Comparison of ENCODE assay signal across 33 mouse cellular contexts in the genomic region with DNA sequence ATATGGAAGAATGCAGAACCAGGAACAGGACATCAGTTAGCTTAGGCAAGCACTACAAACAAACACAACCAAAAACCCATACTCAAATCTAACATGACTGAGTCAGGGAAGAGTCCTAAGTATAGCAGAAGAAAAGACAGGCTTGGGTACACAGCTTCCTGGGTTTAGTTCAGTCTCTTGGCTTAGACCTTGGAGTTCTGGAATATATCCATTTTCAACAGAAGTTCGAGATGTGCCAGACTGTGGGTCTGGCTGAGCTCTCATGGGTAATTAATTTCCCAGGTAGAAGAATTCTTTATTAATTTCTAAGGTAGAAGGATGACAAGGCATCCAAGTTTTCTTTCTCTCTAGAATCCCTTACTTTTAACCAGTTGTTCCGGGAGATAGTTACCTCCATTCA.
"Had no signal": no experiment of that assay in that cellular context is flagged by ENCODE, and none has a peak within 500 bp of the region (broad histone marks: within the 10 kb centered on the region; RNA-seq: fewer than 3 reads in every experiment).

No protein-coding gene starts in this region.

- H3K4me3 ChIP-seq: heart, embryonic 13.5 days; heart, embryonic 15.5 days; hindbrain, embryonic 10.5 days; hindbrain, embryonic 12.5 days; hindbrain, embryonic 13.5 days; hindbrain, embryonic 15.5 days; intestine, embryonic 15.5 days; kidney, embryonic 15.5 days; layer of hippocampus, adult 2 months; left cerebral cortex, adult 2 months had no signal

- ATAC-seq: hindbrain, embryonic 16.5 days; hindbrain, postnatal 0 days; inflammation-experienced regulatory T-cells, adult 6 months; intestine, embryonic 15.5 days; intestine, embryonic 16.5 days; intestine, postnatal 0 days had no signal

- H3K4me1 ChIP-seq: heart, embryonic 13.5 days; heart, embryonic 15.5 days; hindbrain, embryonic 10.5 days; hindbrain, embryonic 12.5 days; hindbrain, embryonic 13.5 days; hindbrain, embryonic 15.5 days; intestine, embryonic 15.5 days; kidney, embryonic 15.5 days had no signal

- H3K9ac ChIP-seq: heart, embryonic 13.5 days; heart, embryonic 15.5 days; hindbrain, embryonic 12.5 days; hindbrain, embryonic 13.5 days; hindbrain, embryonic 14.5 days; hindbrain, embryonic 15.5 days; intestine, embryonic 15.5 days; kidney, embryonic 15.5 days had no signal

- DNase-seq: heart, postnatal 10 days; heart, postnatal 14 days; heart, postnatal 36 days; heart, postnatal 4 days; kidney, adult 11 months; kidney, adult 18-20 months; kidney, adult 2 months; kidney, adult 8-10 months; kidney, adult 9 months; kidney, postnatal 10 days; kidney, postnatal 14 days; kidney, postnatal 25 days; kidney, postnatal 36 days; kidney, postnatal 4 days; layer of hippocampus, adult 9-11 months; layer of hippocampus, postnatal 36 days had no signal

- H3K27me3 ChIP-seq: heart, embryonic 13.5 days; heart, embryonic 15.5 days; hindbrain, embryonic 12.5 days; hindbrain, embryonic 13.5 days; hindbrain, embryonic 15.5 days; intestine, embryonic 15.5 days; kidney, embryonic 15.5 days had no signal

- H3K9me3 ChIP-seq: heart, embryonic 13.5 days; heart, embryonic 15.5 days; hindbrain, embryonic 10.5 days; hindbrain, embryonic 12.5 days; hindbrain, embryonic 13.5 days; hindbrain, embryonic 15.5 days; intestine, embryonic 15.5 days; kidney, embryonic 15.5 days had no signal

- H3K27ac ChIP-seq: heart, embryonic 13.5 days; heart, embryonic 15.5 days; hindbrain, embryonic 10.5 days; hindbrain, embryonic 12.5 days; hindbrain, embryonic 13.5 days; hindbrain, embryonic 14.5 days; hindbrain, embryonic 15.5 days; hindbrain, postnatal 0 days; intestine, embryonic 15.5 days; kidney, embryonic 15.5 days; kidney, postnatal 0 days; layer of hippocampus, adult 2 months; left cerebral cortex, adult 2 months had no signal

- H3K4me2 ChIP-seq: heart, embryonic 13.5 days; heart, embryonic 15.5 days; hindbrain, embryonic 12.5 days; hindbrain, embryonic 13.5 days; hindbrain, embryonic 14.5 days; hindbrain, embryonic 15.5 days; intestine, embryonic 15.5 days; kidney, embryonic 15.5 days had no signal

- H3K36me3 ChIP-seq: heart, embryonic 13.5 days; heart, embryonic 15.5 days; hindbrain, embryonic 10.5 days; hindbrain, embryonic 12.5 days; hindbrain, embryonic 13.5 days; hindbrain, embryonic 15.5 days; intestine, embryonic 15.5 days; kidney, embryonic 15.5 days had no signal
